Mouse (Mus musculus): ENCODE results near the gene Epop.

DNA sequence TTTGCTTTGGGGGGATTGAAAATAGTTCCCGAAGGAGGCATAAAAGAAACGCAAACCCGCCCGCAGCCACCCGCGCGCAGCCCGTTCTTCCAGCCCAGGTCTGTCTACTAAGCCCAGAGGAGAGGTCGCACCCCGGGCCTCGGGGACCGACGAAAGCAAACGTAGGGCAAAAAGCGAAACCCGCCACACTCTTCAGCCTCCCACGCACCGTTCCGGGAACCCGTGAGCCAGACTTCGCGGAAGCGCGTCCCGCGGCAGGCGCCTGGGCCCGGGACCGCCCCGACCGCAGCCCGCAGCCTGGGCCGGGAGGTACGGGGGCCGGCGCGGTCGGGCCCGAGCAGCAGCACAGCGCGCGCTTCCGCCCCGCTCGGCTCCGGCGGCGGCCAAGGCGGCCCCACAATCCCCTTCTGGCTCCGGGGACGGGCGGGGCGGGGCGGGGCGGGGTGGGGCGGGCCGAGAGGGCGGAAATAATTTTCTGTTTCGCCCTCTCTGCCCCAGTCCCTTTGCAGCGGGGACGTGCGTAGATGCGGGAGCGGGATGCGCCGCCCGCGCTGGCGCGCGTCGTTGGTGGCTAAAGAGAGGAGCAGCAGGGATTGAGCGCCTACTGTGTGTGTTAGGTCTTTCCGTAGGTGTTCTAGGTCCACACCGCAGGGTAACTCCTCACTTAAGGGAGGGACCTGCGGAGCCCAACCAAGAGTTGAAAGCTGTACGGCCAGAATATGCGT, 30.6 kb upstream of the Epop start:
- TF ChIP-seq MAX (IDR thresholded peaks at IDR 0.05; ENCODE audit: low read depth) = no peak
- TF ChIP-seq POLR2A (IDR thresholded peaks at IDR 0.05; ENCODE audit: insufficient read length, low read depth) = peak; percentile 88
- peak; percentile 61 for TF ChIP-seq POLR2AphosphoS2 (IDR thresholded peaks at IDR 0.05; ENCODE audit: insufficient read length, low read depth)
- peak in 1 of 3 experiments; percentile 39 for TF ChIP-seq MYOG (IDR thresholded peaks at IDR 0.05; ENCODE audit: control insufficient read depth in 1 of 3, insufficient read depth in 1 of 3, insufficient read length in 2 of 3, low read depth in 2 of 3)
